Mouse (Mus musculus) lung, embryonic 16.5 days (tissue): ENCODE measurements at regions not wholly inside any gene's neighbourhood (a gene's known extent, or its start where the extent isn't known, plus 50 kb on each side); places are given as distances from the start of the nearest gene placed in this dataset.
A peak's percentile ranks its signal among the peaks of the same experiment; 100 is the strongest.

ENCODE experiments used
- ATAC-seq: fragments of 200-750 bp; cut with Nextera tagmentation; 2 replicates; pipeline ENCODE4 v1.8.0; 2017; ENCODE audit warnings: low read depth, mild to moderate bottlenecking, moderate library complexity
- H3K27ac ChIP-seq: fragments of 300-500 bp; sonication (generic); 2 replicates; pipeline ENCODE4 v1.5.1; 2014; ENCODE audit warnings: mild to moderate bottlenecking, control low read depth, low read length
- H3K27me3 ChIP-seq: fragments of 300-500 bp; sonication (generic); 2 replicates; pipeline ENCODE4 v1.6.1; 2014; ENCODE audit warnings: low read depth, low read length, mixed read lengths; ENCODE audit not compliant: control insufficient read depth, insufficient read depth
- H3K36me3 ChIP-seq: fragments of 300-500 bp; sonication (generic); 2 replicates; pipeline ENCODE4 v1.6.1; 2014; ENCODE audit warnings: low read length; ENCODE audit not compliant: control insufficient read depth, insufficient read depth
- H3K4me1 ChIP-seq: fragments of 300-500 bp; sonication (generic); replicated peaks from 2 replicates; pipeline ENCODE4 v1.6.1; 2014; ENCODE audit warnings: low read length, mixed read lengths; ENCODE audit not compliant: control insufficient read depth, insufficient read depth
- H3K4me2 ChIP-seq: fragments of 300-500 bp; sonication (generic); 2 replicates; pipeline ENCODE4 v1.6.1; 2014; ENCODE audit warnings: low read depth, low read length, control low read depth
- H3K4me3 ChIP-seq: fragments of 300-500 bp; sonication (generic); 2 replicates; pipeline ENCODE4 v1.5.1; 2014; ENCODE audit warnings: mild to moderate bottlenecking, low read length, control low read depth
- H3K9ac ChIP-seq: fragments of 300-500 bp; sonication (generic); 2 replicates; pipeline ENCODE4 v1.6.1; 2014; ENCODE audit warnings: low read length, control low read depth
- H3K9me3 ChIP-seq: fragments of 300-500 bp; sonication (generic); 2 replicates; pipeline ENCODE4 v1.6.1; 2016; ENCODE audit warnings: low read length; ENCODE audit not compliant: control insufficient read depth
- WGBS: fragments of 180-500 bp; shearing (Covaris S2); extraction: QIAGEN DNeasy Blood & Tissue Kit; methylation state at CpG from one replicate; pipeline ENCODE4 v1.1.7; 2014; 5-methylcytosine and 5-hydroxymethylcytosine counted together

GRCm38 (mm10) chr4:131329398-131329797 is 385.2 kb downstream of the Matn1 start:
- H3K4me1 ChIP-seq = no peaks in the 10 kb centered on the region
- no peaks in the 10 kb centered on the region for H3K9me3 ChIP-seq
- 29% methylated on average over 5 of the region's 5 CpGs for WGBS
- H3K27me3 ChIP-seq = no peaks in the 10 kb centered on the region
- H3K27ac ChIP-seq = no peak overlapping the region
- no peak for ATAC-seq
- no peak overlapping the region for H3K4me2 ChIP-seq
- H3K36me3 ChIP-seq = no peaks in the 10 kb centered on the region
- H3K4me3 ChIP-seq = no peak overlapping the region
- H3K9ac ChIP-seq = no peak overlapping the region

DNA sequence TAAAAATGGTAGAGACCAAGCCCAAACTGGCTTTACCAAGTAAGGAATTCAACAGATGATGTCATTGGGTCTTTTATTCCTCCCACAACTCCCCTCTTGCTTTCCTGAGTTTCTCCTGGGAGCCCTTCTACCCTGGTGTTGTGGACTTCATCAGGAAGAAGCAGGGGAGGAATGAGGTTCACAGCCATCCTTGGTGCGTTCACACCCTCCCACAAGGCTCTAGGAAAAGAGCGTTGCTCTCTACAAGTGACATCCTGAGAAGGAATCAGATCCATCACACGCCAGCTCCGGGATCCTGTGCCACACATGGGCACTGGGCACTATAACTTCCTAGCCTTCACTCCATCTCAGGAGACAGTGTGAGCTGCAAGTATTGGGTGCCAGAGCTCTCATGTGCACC is 387.5 kb downstream of the Matn1 start:
- ATAC-seq = no peak
- H3K27me3 ChIP-seq = no peaks in the 10 kb centered on the region
- no peak overlapping the region for H3K27ac ChIP-seq
- no peak overlapping the region for H3K4me2 ChIP-seq
- no peaks in the 10 kb centered on the region for H3K9me3 ChIP-seq
- H3K4me1 ChIP-seq = no peaks in the 10 kb centered on the region
- no peaks in the 10 kb centered on the region for H3K36me3 ChIP-seq
- 88% methylated on average over 4 of the region's 4 CpGs for WGBS
- no peak overlapping the region for H3K4me3 ChIP-seq
- no peak overlapping the region for H3K9ac ChIP-seq

- Histone ChIP-seq H3K4me2 (no peak overlapping the region), H3K27ac (no peak overlapping the region), H3K9me3 (no peaks in the 10 kb centered on the region), H3K9ac (no peak overlapping the region), H3K4me1 (no peaks in the 10 kb centered on the region), H3K4me3 (no peak overlapping the region), H3K27me3 (no peaks in the 10 kb centered on the region; the same call in 1 of the 2 replicates), H3K36me3 (no peaks in the 10 kb centered on the region)
- WGBS = 80% methylated on average over 3 of the region's 3 CpGs
- ATAC-seq = no peak
These were observed 392.6 kb downstream of the Matn1 start for GRCm38 (mm10) chr4:131336801-131337200.

- Histone ChIP-seq H3K36me3 (no peaks in the 10 kb centered on the region), H3K9ac (no peak overlapping the region), H3K4me2 (no peak overlapping the region), H3K27me3 (no peaks in the 10 kb centered on the region; the same call in 1 of the 2 replicates), H3K4me3 (no peak overlapping the region), H3K27ac (no peak overlapping the region), H3K4me1 (no peaks in the 10 kb centered on the region), H3K9me3 (no peaks in the 10 kb centered on the region)
- 40% methylated on average over 9 of the region's 9 CpGs for WGBS
- no peak for ATAC-seq
These were observed 397.0 kb downstream of the Matn1 start for GRCm38 (mm10) chr4:131340993-131341695.

DNA sequence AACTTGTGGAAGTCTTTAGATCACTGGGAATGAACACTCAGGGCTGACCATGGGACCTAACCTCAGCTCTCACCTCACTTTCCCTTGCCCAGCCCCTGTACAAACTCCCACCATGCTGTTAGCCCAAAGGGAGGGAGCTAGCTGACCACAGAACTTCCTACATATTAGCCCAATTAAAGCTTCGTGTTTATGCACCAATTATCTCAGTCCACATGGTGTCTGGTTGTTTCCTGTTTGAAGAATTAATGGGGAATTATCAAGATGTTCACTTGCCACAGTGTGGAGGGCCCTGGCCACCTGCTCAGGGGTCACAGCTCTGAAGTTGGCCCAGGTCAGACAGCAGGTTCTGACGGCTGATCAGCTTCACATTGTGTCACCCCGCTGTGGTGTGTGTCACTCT is 402.5 kb downstream of the Matn1 start:
- H3K27ac ChIP-seq = no peak overlapping the region
- WGBS = 42% methylated on average over 3 of the region's 3 CpGs
- H3K4me3 ChIP-seq = no peak overlapping the region
- H3K4me1 ChIP-seq = no peaks in the 10 kb centered on the region
- no peaks in the 10 kb centered on the region for H3K9me3 ChIP-seq
- no peaks in the 10 kb centered on the region for H3K36me3 ChIP-seq
- ATAC-seq = no peak
- no peaks in the 10 kb centered on the region; the same call in 1 of the 2 replicates for H3K27me3 ChIP-seq
- H3K9ac ChIP-seq = no peak overlapping the region
- no peak overlapping the region for H3K4me2 ChIP-seq

GRCm38 (mm10) chr4:131350268-131350667 is 406.1 kb downstream of the Matn1 start:
- Histone ChIP-seq H3K27ac (no peak overlapping the region), H3K9ac (no peak overlapping the region), H3K4me2 (no peak overlapping the region), H3K9me3 (no peaks in the 10 kb centered on the region), H3K36me3 (no peaks in the 10 kb centered on the region), H3K4me1 (no peaks in the 10 kb centered on the region; the same call in 1 of the 2 replicates), H3K27me3 (no peaks in the 10 kb centered on the region), H3K4me3 (no peak overlapping the region)
- no peak for ATAC-seq
- WGBS = 38% methylated on average over 7 of the region's 7 CpGs

- Histone ChIP-seq H3K4me2 (no peak overlapping the region), H3K4me3 (no peak overlapping the region), H3K4me1 (peaks cover 4% of the 10 kb centered on the region; the same call in 1 of the 2 replicates), H3K9me3 (no peaks in the 10 kb centered on the region), H3K36me3 (no peaks in the 10 kb centered on the region), H3K9ac (no peak overlapping the region), H3K27me3 (no peaks in the 10 kb centered on the region), H3K27ac (no peak overlapping the region)
- WGBS = 92% methylated on average over 3 of the region's 3 CpGs
- ATAC-seq = no peak
These were observed 410.7 kb downstream of the Matn1 start for GRCm38 (mm10) chr4:131354908-131355307.

DNA sequence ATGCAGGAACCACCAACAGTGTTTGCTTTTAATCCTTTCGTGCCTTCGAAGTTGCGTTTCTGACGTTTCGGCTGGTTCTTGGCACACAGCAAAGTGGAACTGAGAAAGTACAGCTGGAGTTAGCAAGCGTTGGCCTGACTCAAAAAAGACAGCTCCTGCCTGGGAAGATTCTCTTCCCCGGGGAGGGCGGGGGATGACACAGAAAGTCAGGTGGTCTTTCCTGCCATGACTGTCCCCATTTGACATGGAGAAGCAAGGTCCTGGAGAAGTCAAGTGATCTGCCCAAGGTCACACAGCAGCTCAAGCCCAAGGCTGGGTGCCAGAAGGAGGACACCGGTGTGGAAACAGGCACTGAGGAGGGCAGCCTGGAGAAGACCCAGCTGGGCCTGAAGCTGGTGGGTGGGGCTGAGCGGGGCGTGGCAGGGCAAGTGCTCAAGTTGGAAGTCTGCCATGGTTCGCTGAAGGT is 411.4 kb downstream of the Matn1 start:
- Histone ChIP-seq H3K36me3 (no peaks in the 10 kb centered on the region), H3K9me3 (no peaks in the 10 kb centered on the region), H3K27me3 (no peaks in the 10 kb centered on the region), H3K4me2 (no peak overlapping the region), H3K9ac (no peak overlapping the region), H3K4me1 (peaks cover 4% of the 10 kb centered on the region; the same call in 1 of the 2 replicates), H3K4me3 (no peak overlapping the region), H3K27ac (no peak overlapping the region)
- peak; percentile 74 for ATAC-seq
- 48% methylated on average over 12 of the region's 12 CpGs for WGBS

DNA sequence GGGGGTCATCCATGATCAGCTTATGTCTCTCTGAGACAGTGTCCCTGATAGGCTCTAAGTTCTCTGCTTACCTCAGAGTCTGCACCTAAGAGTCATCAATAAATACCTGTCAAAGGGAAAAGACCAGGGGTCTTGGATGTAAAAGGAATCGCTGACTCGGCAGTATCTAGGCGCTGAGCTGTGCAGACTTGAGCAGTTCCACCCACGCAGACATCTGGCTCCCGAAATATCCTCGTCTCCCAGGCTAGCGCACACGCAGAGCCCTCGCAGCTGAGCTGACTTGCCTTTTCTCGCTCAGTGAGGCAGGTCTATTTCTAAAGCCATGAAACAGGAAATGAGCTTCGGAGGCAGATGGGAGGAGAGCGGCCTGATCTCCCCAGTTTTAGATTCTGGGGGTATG is 412.1 kb downstream of the Matn1 start:
- Histone ChIP-seq H3K9ac (no peak overlapping the region), H3K27ac (no peak overlapping the region), H3K27me3 (no peaks in the 10 kb centered on the region), H3K4me1 (peaks cover 4% of the 10 kb centered on the region; the same call in 1 of the 2 replicates), H3K9me3 (no peaks in the 10 kb centered on the region), H3K4me2 (no peak overlapping the region), H3K4me3 (no peak overlapping the region), H3K36me3 (no peaks in the 10 kb centered on the region)
- no peak for ATAC-seq
- WGBS = 68% methylated on average over 12 of the region's 12 CpGs
